Mouse (Mus musculus) urinary bladder, adult 2 months (tissue): Measurements from ENCODE around the gene Bik. TPM values are rescaled to one million over a fixed set of nuclear protein-coding genes. Genes with fewer than 3 reads are reported as not detected.

Experiments used
- DNase-seq: peaks from one replicate; pipeline ENCODE4 v3.0.0; 2022; ENCODE audit warnings: low spot score
- polyA plus RNA-seq: library from polyadenylated mRNA; depleted of rRNA; stranded (reverse); fragments of >200 nt; gene quantifications from 2 replicates; pipeline ENCODE4 v1.2.3, GENCODE M21; 2012; rRNA removed

The Bik gene
- polyA plus RNA-seq, 1 experiment, result 22.4 TPM

DNA sequence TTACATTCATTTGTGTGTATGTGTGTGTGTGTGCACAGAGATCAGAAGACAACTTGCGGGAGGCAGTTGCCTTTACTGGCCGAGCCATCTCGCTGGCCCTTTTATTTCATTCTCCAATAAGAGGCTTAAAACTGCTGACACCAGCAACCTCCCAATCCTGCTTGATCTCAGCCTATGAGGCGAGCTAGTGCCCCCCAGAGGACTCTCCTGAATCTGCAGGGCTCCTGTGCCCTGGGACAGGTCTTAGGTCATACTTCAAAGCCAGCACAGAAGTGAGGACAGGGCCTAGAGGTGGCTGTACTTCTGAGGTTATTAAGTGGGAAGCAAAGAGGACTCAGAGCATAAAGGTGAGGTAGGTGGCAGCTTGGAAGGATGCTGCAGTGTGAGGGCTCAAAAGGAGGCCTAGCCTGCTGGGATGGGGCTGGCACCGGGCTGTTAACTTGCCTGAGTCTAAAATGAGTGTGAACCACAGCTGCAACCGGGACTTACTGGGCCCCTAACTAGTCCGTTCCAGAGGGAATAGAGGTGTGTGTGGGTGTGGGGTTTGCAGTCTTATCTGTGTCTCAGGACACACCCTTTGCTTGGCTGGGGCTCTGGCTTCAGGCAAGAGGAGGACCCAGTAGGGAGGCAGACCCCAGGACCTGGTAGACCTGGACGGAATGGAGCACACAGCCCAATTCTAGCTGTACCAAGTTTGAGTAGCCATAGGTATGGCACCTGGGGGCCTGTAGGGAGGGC lies 56.9 kb downstream of the Bik start:
- DNase-seq, result no peak

DNA sequence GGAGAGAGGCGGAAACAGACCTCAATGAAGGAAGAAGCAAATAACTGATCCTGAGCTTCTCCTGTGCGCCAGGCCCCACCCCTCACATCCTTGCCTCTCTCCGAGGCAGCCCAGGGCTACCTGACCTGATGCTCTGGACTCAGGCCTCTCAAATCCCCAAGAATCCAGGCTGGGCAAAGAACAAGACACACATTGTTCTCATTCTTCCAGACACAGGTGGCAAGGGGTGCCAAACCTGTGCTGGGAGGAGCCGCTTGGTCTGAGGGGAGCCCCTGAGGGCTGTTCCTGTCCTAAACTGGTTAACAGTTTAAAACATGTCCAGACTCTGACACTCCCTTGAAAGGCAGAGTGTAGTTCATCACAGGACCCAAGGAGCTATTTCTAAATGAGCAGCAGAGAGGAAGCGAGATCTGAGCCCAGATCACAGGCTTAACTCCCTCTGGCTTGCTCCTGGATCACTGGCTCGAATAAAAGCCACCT lies 58.1 kb downstream of the Bik start:
- DNase-seq, result no peak

- DNase-seq, result no peak
These were observed 64.2 kb downstream of the Bik start for GRCm38 (mm10) chr15:83590841-83591240.

DNA sequence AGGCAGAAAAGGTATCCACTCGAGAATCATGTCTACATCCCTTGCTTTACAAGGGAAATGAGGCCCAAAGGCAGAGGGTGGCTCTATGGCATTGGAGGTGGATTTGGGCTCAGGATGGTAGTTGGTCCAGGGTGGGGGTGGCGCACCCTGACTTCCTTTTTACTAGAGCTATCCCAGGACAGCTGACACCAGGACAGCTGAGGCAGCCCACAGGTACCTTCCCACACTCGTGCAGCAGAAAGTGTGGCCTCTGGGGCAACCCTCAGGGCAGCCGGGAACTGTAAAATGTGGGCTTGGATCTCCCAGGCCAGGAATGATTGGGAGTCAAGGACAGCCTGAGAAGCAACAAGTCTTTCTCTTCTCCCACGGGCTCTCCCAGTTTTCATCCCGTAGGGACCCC lies 65.1 kb downstream of the Bik start:
- no peak for DNase-seq

DNA sequence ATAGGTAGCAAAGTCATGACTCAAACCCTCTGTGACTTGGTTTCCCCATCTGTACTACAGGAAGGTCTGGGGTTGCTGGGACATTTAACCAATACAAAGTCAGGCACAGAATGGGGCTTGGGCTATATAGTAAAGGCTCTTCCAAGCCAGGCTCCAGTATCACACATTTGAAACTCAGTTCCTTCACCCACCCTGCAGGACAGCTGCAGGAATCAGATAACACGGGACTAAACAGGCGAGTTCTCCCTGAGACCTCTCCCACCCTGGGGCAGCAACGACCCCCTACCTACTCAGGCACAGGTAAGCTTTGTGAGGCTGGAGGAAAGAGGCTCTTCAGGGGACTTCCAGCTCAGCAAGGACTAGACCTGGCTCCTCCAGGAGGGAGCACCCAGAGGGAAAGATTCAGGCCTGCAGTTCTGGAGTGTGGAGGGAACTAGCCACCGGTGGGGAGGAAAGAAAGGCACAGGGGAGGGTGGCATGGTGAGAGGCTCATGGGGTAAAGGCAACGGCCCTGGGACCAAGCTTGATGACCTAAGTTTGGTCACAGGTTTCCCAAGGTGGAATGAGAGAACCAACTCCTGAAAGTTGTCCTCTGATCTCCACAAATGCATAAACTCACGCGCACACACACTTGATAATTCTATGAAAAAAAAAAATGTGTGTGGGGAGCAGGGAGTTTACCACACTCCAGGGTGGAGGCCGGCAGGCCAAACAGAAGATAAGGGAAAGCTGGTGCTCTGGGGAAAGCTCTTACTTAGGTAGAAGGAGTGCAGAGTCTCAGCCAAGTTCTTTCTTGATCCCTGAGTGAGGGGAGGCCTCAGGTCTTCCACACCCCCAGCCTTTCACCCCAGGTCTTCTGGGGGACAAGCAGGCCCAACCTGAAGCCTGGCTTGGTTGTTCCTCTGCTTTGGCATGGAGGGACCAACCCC lies 65.9 kb downstream of the Bik start:
- no peak for DNase-seq

DNA sequence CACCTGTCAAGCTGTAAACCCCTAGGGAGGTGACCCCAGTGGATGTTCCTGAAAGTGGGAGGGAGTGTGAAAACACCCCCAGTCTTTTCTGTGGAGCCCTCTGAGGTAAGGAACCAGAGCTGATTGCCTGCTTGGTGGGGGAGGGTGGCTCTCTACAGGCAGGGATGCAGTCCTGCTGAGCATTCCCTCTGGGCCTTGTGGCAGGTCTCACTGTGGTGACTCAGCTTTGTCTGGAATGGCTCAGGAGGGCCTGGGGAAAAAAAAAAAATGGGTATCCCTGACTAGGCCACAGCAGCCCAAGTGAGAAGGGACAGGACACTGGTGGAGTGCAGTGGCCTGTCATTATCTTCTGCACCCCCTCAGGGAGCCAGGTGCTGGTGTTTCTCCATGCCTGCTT lies 66.5 kb downstream of the Bik start:
- no peak for DNase-seq

GRCm38 (mm10) chr15:83593702-83594512 lies 67.2 kb downstream of the Bik start:
- no peak for DNase-seq

Other genes with a start within 250 kb of the Bik start
- gene Arfgap3, start 176.6 kb upstream of the Bik start, polyA plus RNA-seq, result 68.2 and 69.5 TPM in 2 replicates
- gene Pacsin2, start 62.3 kb upstream of the Bik start, polyA plus RNA-seq, result 71.5 and 88.1 TPM in 2 replicates
- 15.1 and 23.2 TPM in 2 replicates for gene Ttll1, start 16.0 kb upstream of the Bik start, polyA plus RNA-seq
- gene Tspo, start 36.7 kb downstream of the Bik start, polyA plus RNA-seq, result 214 and 260 TPM in 2 replicates
- gene Mcat, start 36.9 kb downstream of the Bik start, polyA plus RNA-seq, result 22.5 and 23.5 TPM in 2 replicates
- 11.2 and 11.7 TPM in 2 replicates for gene Ttll12, start 68.3 kb downstream of the Bik start, polyA plus RNA-seq
- 9.4 and 18.5 TPM in 2 replicates for gene Scube1, start 198.2 kb downstream of the Bik start, polyA plus RNA-seq